Mouse (Mus musculus) MEL (cell line): ENCODE measurements at regions not wholly inside any gene's neighbourhood (a gene's known extent, or its start where the extent isn't known, plus 50 kb on each side); places are given as distances from the start of the nearest gene placed in this dataset.

ENCODE experiments used
- CTCF ChIP-seq, 3 experiments: IDR thresholded peaks in 2 of 3; conservative IDR thresholded peaks in 1 of 3; 2 replicates each; pipeline ENCODE4 v1.5.1; 2011 to 2012; ENCODE audit warnings: low read length in 3 of 3, low read depth in 2 of 3, mild to moderate bottlenecking in 2 of 3, improper control_type of control experiment in 1 of 3, inconsistent platforms in 1 of 3, mixed read lengths in 1 of 3, moderate library complexity in 1 of 3; ENCODE audit not compliant: control insufficient read depth in 1 of 3, insufficient read depth in 1 of 3, poor library complexity in 1 of 3, severe bottlenecking in 1 of 3
- GATA1 ChIP-seq: IDR thresholded peaks from 2 replicates; pipeline ENCODE4 v1.6.1; 2011; ENCODE audit warnings: low read depth, low read length, improper control_type of control experiment
- POLR2A ChIP-seq, 2 experiments: IDR thresholded peaks; 2 replicates each; pipeline ENCODE4 v1.6.1; 2011 to 2012; ENCODE audit warnings: low read length in 2 of 2, mild to moderate bottlenecking in 2 of 2, control low read depth in 1 of 2, improper control_type of control experiment in 1 of 2, low read depth in 1 of 2, moderate library complexity in 1 of 2; ENCODE audit not compliant: control insufficient read depth in 1 of 2, insufficient read depth in 1 of 2, poor library complexity in 1 of 2
- SIN3A ChIP-seq: IDR thresholded peaks from 2 replicates; pipeline ENCODE4 v1.6.1; 2012; ENCODE audit warnings: low read length, improper control_type of control experiment, inconsistent platforms
- TCF12 ChIP-seq: IDR thresholded peaks from 2 replicates; pipeline ENCODE4 v1.6.1; 2014; ENCODE audit warnings: low read depth, mild to moderate bottlenecking, inconsistent platforms, low read length, improper control_type of control experiment, moderate library complexity
- USF1 ChIP-seq: IDR thresholded peaks from 2 replicates; pipeline ENCODE4 v1.6.1; 2014; ENCODE audit warnings: low read depth, mild to moderate bottlenecking, inconsistent platforms, low read length, improper control_type of control experiment, moderate library complexity
- ZC3H11A ChIP-seq: IDR thresholded peaks from 2 replicates; pipeline ENCODE4 v1.6.1; 2012; ENCODE audit warnings: low read depth, mild to moderate bottlenecking, inconsistent platforms, low read length, improper control_type of control experiment
- ZKSCAN1 ChIP-seq: IDR thresholded peaks from 2 replicates; pipeline ENCODE4 v1.6.1; 2012; ENCODE audit warnings: low read depth, mild to moderate bottlenecking, inconsistent platforms, low read length, improper control_type of control experiment, moderate library complexity
- ZNF384 ChIP-seq: IDR thresholded peaks from 2 replicates; pipeline ENCODE4 v1.6.1; 2012; ENCODE audit warnings: low read depth, mild to moderate bottlenecking, inconsistent platforms, low read length, improper control_type of control experiment

GRCm38 (mm10) chr10:106038497-106038896 lies 197.3 kb upstream of the Mettl25 start:
- TF ChIP-seq ZKSCAN1 (no peak), ZC3H11A (no peak), POLR2A (IDR thresholded peaks at IDR 0.05; ENCODE audit: control insufficient read depth in 1 of 2, insufficient read depth in 1 of 2, low read depth in 1 of 2, low read length in 2 of 2, poor library complexity in 1 of 2) (no peak), SIN3A (no peak), CTCF (IDR thresholded peaks at IDR 0.05 in 2 of 3, conservative IDR thresholded peaks at IDR 0.05 in 1 of 3; ENCODE audit: control insufficient read depth in 1 of 3, insufficient read depth in 1 of 3, low read depth in 2 of 3, low read length in 3 of 3, poor library complexity in 1 of 3, severe bottlenecking in 1 of 3) (no peak), GATA1 (no peak), USF1 (no peak), ZNF384 (no peak), TCF12 (no peak)
